Mouse (Mus musculus) forebrain, embryonic 14.5 days (tissue): Measurements from ENCODE around the gene Khsrp. TPM values are rescaled to one million over a fixed set of nuclear protein-coding genes. Genes with fewer than 3 reads are reported as not detected.

Experiments used
- ATAC-seq: fragments of 200-750 bp; cut with Nextera tagmentation; 2 replicates; pipeline ENCODE4 v1.8.0; 2017; ENCODE audit warnings: mild to moderate bottlenecking, moderate library complexity
- DNase-seq: peaks from one replicate; pipeline ENCODE4 v3.0.0-alpha.2; 2015; ENCODE audit warnings: low spot score
- H3K27ac ChIP-seq: fragments of 300-500 bp; sonication (generic); 2 replicates; pipeline ENCODE4 v1.5.1; 2014; ENCODE audit warnings: low read depth, mild to moderate bottlenecking, control low read depth, low read length, moderate library complexity
- H3K27me3 ChIP-seq: fragments of 300-500 bp; sonication (generic); replicated peaks from 2 replicates; pipeline ENCODE4 v1.6.1; 2014; ENCODE audit warnings: low read length, control low read depth, mixed read lengths; ENCODE audit not compliant: control insufficient read depth, insufficient read depth
- H3K36me3 ChIP-seq: fragments of 300-500 bp; sonication (generic); 2 replicates; pipeline ENCODE4 v1.6.1; 2014; ENCODE audit warnings: low read length, control low read depth; ENCODE audit not compliant: control insufficient read depth, insufficient read depth
- H3K4me1 ChIP-seq: fragments of 300-500 bp; sonication (generic); 2 replicates; pipeline ENCODE4 v1.6.1; 2014; ENCODE audit warnings: antibody characterized with exemption, low read length, control low read depth; ENCODE audit not compliant: control insufficient read depth, insufficient read depth
- H3K4me2 ChIP-seq: fragments of 300-500 bp; sonication (generic); 2 replicates; pipeline ENCODE4 v1.6.1; 2014; ENCODE audit warnings: mild to moderate bottlenecking, control low read depth, low read length
- H3K4me3 ChIP-seq: fragments of 300-500 bp; sonication (generic); 2 replicates; pipeline ENCODE4 v1.5.1; 2014; ENCODE audit warnings: low read depth, low read length, control low read depth
- H3K9ac ChIP-seq: fragments of 300-500 bp; sonication (generic); 2 replicates; pipeline ENCODE4 v1.6.1; 2014; ENCODE audit warnings: mild to moderate bottlenecking, low read length, control low read depth, moderate library complexity
- H3K9me3 ChIP-seq: fragments of 300-500 bp; sonication (generic); replicated peaks from 2 replicates; pipeline ENCODE4 v1.6.1; 2016; ENCODE audit warnings: low read length, control low read depth, mixed read lengths; ENCODE audit not compliant: control insufficient read depth
- WGBS: fragments of 180-500 bp; shearing (Covaris S2); extraction: QIAGEN DNeasy Blood & Tissue Kit; methylation state at CpG from one replicate; pipeline ENCODE4 v1.1.7; 2014; 5-methylcytosine and 5-hydroxymethylcytosine counted together
- polyA plus RNA-seq: library from polyadenylated mRNA; unstranded; fragments of >200 nt; fragmentation: Nextera tagmentation; extraction: Ambion mirVana; gene quantifications from 2 replicates; pipeline ENCODE4 v1.2.1, GENCODE M21; 2014

Gene Khsrp
- polyA plus RNA-seq, 1 experiment from 2014 or later = 24.6 TPM

DNA sequence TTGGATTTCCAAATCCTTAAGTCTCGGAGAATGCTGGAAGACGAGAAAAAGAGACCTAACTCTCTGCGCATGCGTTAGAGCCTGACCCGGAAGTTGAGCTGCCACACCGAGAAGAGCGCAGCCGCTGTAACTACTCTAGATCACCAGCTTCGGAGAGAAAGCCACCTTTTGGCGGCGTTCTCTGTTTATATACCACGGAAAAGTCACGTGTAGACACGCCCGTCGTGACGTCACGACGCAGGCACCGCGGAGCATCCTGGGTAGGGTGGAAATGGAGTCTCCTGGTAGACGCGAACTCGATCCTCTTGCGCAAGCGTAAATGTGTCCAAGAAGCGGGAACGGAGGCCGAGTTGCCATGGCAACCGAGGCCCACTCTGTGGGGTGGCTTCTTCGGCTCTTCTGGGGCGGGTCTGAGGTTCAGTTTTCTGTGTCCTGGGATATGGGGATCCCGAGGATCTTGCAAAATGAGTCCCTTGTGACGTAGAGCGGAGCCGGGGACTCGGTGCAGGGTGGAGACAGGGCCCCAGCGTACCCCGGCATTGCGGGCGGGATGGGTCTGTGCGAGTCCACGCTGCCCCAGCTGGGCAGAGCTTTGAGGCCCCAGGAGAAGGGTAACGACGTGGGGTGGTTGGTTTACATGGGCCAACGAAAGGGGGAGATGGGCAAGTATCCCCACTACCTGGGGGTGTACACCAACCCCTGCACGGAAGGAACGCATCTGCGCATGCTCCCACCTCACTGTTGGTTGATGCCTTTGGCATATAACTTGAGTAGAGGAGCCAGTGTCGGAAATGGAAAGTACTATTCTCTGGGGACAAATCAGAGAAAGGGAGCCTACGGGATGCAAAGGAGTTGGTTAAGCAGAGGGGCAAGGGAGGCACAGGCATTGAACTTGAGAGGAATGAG, 19.8 kb downstream of the Khsrp start, which contains the start of the genes Gtf2f1 and Gm17949:
Gtf2f1 (minus strand) TSS at position 53 of the 906 bp plus-strand sequence.
Gm17949 (plus strand) TSS at position 234 of the 906 bp plus-strand sequence.
- H3K4me1 ChIP-seq = peaks cover 11% of the 10 kb centered on the region; the same call in 1 of the 2 replicates
- DNase-seq (peak; percentile 100), ATAC-seq (peak; percentile 94)
- H3K27ac ChIP-seq = peak within 1 kb of the TSS; percentile 87
- H3K9ac ChIP-seq = peak within 1 kb of the TSS; percentile 81
- H3K4me3 ChIP-seq = peak within 1 kb of the TSS; percentile 68
- peaks cover 28% of the 10 kb centered on the region for H3K36me3 ChIP-seq
- peak within 1 kb of the TSS; percentile 94 for H3K4me2 ChIP-seq
- WGBS = under 1% methylated on average over 51 of the region's 51 CpGs
- no peaks in the 10 kb centered on the region for H3K9me3 ChIP-seq
- H3K27me3 ChIP-seq = no peaks in the 10 kb centered on the region

GRCm38 (mm10) chr17:57010911-57011235, 20.4 kb downstream of the Khsrp start:
- Histone ChIP-seq H3K36me3 (peaks cover 35% of the 10 kb centered on the region), H3K4me3 (peak overlapping the region; percentile 68), H3K27ac (peak overlapping the region; percentile 44; the same call in 1 of the 2 replicates), H3K9ac (peak overlapping the region; percentile 81), H3K9me3 (no peaks in the 10 kb centered on the region), H3K4me2 (peak overlapping the region; percentile 94), H3K4me1 (peaks cover 11% of the 10 kb centered on the region; the same call in 1 of the 2 replicates), H3K27me3 (no peaks in the 10 kb centered on the region)
- peak; percentile 47 for ATAC-seq
- WGBS = under 1% methylated on average over 19 of the region's 19 CpGs
- no peak for DNase-seq

DNA sequence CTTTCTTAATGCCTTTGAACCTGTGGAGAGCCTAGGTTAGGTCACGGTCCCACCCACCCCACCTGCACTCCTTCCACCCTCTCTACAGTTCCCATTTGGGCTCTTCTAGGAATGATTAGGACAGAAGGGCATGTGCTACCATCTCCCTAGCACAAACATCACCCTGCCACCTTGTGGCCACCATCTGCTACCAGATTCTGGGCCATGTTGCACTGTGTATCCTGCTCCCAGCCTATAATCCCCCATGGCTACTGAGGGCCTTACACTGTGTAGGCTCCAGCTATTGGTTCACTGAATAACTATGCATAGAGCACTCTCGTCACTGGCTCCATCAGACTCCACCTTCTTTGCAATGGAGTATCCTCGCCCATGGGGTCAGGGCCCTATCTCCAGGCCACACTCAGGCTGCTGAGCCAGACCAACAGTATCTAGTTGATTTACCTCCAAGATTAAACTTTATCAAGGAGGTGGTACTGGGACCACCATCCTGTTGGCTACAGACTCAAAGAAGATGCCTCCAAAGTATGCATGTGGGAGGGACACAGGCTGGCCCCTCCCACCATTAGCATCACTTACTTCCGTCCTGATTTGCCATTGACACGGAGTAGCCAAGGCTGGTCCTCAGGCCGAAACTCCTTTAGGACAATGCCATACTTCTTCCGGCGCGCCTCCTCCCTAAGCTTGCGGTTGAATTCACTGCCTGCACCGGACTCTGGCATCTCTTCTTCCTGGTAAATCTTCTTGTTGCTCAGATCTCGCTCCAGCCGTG, 24.0 kb downstream of the Khsrp start:
- Histone ChIP-seq H3K4me1 (peaks cover 11% of the 10 kb centered on the region; the same call in 1 of the 2 replicates), H3K27me3 (no peaks in the 10 kb centered on the region), H3K4me3 (no peak overlapping the region), H3K27ac (no peak overlapping the region), H3K4me2 (no peak overlapping the region), H3K36me3 (peaks cover 70% of the 10 kb centered on the region), H3K9ac (no peak overlapping the region), H3K9me3 (no peaks in the 10 kb centered on the region)
- ATAC-seq = no peak
- WGBS = 91% methylated on average over 13 of the region's 13 CpGs
- no peak for DNase-seq

DNA sequence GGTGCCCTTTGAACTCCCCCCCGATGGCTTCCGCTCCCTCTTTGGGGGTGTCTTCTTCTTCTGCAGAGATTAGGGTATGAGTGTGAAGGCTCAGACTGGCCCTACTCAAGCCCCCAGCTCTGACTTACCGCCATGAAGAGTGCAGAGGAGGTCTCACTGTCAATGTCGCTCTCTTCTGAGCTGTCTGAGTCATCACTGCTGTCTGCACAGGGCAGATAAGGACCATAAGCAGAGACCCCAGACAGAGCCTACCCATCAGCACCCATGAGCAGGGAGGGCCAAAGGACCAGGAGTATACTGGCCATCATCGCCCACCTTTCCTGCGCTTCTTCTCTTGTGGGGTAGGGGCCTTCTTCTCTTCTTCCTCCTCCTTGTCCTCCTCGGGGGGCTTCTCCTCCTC, 27.3 kb downstream of the Khsrp start:
- no peak overlapping the region for H3K27ac ChIP-seq
- H3K9me3 ChIP-seq = no peaks in the 10 kb centered on the region
- DNase-seq (no peak), ATAC-seq (no peak)
- no peak overlapping the region for H3K4me3 ChIP-seq
- no peak overlapping the region for H3K4me2 ChIP-seq
- peaks cover 76% of the 10 kb centered on the region for H3K36me3 ChIP-seq
- 90% methylated on average over 7 of the region's 7 CpGs for WGBS
- H3K27me3 ChIP-seq = no peaks in the 10 kb centered on the region
- H3K9ac ChIP-seq = no peak overlapping the region
- no peaks in the 10 kb centered on the region for H3K4me1 ChIP-seq

DNA sequence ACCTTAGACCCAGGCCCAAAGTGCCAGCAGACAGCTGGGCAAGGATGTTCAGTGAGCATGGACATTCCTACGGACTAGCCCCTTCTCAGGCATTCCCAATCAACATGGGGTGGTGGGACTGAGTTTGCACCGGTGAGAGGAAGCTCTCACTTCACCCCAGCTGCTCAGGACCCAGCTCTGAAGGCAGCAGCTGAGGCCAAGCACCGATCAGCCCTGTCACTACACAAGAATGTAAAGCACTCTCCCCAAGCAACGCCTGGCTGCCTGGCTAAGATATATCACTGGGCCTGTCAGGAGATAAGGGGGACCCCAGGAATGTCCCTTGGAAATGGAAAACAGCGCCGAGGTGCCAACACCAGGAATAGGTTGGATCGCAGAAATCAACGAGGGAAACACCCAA, 30.1 kb downstream of the Khsrp start:
- Histone ChIP-seq H3K9ac (no peak overlapping the region), H3K9me3 (no peaks in the 10 kb centered on the region), H3K36me3 (peaks cover 58% of the 10 kb centered on the region), H3K4me1 (peaks cover 5% of the 10 kb centered on the region), H3K27me3 (no peaks in the 10 kb centered on the region), H3K4me2 (no peak overlapping the region), H3K27ac (no peak overlapping the region), H3K4me3 (no peak overlapping the region)
- ATAC-seq (no peak), DNase-seq (no peak)
- WGBS = 82% methylated on average over 8 of the region's 8 CpGs

DNA sequence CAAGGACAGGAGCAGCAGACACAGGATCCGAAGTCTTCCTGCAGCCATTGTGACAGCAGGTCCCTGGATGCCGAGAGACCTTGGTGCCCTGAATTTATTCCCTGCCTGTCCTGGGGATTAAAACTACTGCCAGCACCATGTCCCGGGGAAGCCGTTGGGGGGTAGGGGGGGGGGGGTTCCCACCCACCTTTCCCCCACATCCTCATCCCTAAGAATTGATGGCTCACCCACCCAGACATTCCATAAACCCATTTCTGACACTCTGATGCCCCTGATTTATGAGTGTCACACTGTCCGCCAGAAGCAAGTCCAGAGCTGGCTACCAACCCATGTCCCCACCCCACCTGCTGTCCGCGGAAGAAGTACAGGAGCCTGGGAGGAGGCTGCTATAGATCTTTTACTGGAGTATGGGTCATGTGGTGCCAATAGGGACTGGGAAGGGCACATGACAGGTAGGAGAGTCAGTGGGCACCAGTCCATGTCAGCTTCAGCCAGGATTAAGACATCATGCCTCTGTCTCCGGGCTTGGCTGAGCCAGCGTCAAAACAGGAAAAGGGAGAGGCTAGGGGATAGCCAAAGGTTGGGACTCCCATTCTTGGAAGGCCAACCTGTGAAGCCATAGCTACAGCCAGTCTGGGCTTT, 31.2 kb downstream of the Khsrp start, which contains the start of gene Pspn:
Pspn (minus strand) TSS at position 51 of the 642 bp plus-strand sequence.
- Histone ChIP-seq H3K27me3 (no peaks in the 10 kb centered on the region), H3K4me2 (no peak within 1 kb of the TSS), H3K9me3 (no peaks in the 10 kb centered on the region), H3K4me1 (peaks cover 5% of the 10 kb centered on the region), H3K27ac (no peak within 1 kb of the TSS), H3K9ac (no peak within 1 kb of the TSS), H3K36me3 (peaks cover 58% of the 10 kb centered on the region), H3K4me3 (no peak within 1 kb of the TSS)
- 90% methylated on average over 9 of the region's 9 CpGs for WGBS
- ATAC-seq (no peak), DNase-seq (no peak)

DNA sequence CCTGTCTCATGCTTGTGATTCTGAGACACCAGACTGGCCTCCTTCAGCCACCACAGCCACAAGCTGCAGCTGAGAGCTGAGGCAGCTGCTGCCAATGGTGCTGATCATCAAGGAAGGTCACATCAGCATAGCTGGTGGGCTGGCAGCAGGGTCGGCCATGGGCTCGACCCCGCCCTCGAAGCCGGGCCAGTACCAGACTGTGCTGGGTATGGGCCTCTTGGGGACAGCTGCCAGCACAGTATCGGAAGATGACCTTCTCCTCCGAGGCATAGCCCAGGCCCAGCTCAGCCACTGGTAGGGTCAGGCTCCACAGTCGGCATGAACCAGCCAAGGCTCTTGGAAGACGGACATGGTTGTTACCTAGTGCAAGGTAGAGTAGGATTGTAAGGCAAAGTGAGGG, 31.9 kb downstream of the Khsrp start:
- no peaks in the 10 kb centered on the region for H3K9me3 ChIP-seq
- H3K4me3 ChIP-seq = no peak overlapping the region
- DNase-seq (no peak), ATAC-seq (no peak)
- H3K36me3 ChIP-seq = peaks cover 59% of the 10 kb centered on the region
- H3K27me3 ChIP-seq = no peaks in the 10 kb centered on the region
- H3K4me1 ChIP-seq = peaks cover 5% of the 10 kb centered on the region
- WGBS = 91% methylated on average over 9 of the region's 9 CpGs
- H3K4me2 ChIP-seq = no peak overlapping the region
- H3K27ac ChIP-seq = no peak overlapping the region
- H3K9ac ChIP-seq = no peak overlapping the region

DNA sequence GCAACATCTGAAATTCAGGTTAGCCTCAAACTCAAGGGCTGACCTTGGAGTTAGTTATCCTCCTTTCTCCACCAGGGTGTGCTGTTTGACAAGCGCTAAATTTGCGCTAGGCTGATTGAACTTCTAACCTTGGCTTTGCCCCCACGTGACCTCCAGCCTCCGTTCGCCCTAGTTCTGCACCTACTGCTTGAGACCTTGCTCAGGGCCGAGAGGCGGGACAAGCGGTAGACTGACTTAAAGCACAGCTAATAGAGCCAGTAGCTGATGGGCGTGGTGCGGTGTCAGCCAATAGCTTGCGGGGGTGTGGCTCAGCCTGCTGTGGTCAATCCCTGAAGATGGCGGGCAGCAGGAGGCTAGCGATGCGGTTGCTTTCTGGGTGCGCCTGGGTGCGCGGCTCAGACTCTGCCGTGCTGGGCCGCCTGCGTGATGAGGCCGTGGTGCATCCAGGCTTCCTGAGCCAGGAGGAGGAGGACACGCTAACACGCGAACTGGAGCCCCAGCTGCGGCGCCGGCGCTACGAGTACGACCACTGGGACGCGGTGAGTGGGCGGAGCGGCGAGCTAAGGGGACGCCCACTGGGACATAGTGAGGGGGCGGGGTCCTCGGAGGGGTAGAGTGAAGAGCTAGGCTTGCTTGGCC, 34.2 kb downstream of the Khsrp start, which contains the start of gene Alkbh7:
Alkbh7 (plus strand) TSS at position 311 of the 639 bp plus-strand sequence.
- WGBS = under 1% methylated on average over 38 of the region's 38 CpGs
- ATAC-seq = peak; percentile 98
- peak within 1 kb of the TSS; percentile 72 for H3K4me3 ChIP-seq
- DNase-seq = peak; percentile 96
- peak within 1 kb of the TSS; percentile 66 for H3K4me2 ChIP-seq
- H3K9ac ChIP-seq = peak within 1 kb of the TSS; percentile 73
- H3K36me3 ChIP-seq = peaks cover 60% of the 10 kb centered on the region
- H3K4me1 ChIP-seq = peaks cover 5% of the 10 kb centered on the region
- no peaks in the 10 kb centered on the region for H3K9me3 ChIP-seq
- no peaks in the 10 kb centered on the region for H3K27me3 ChIP-seq
- H3K27ac ChIP-seq = peak within 1 kb of the TSS; percentile 48; the same call in 1 of the 2 replicates
